Mouse (Mus musculus) C2C12 (cell line): Measurements from ENCODE around the gene Mdc1.

Source experiments
- CTCF ChIP-seq: IDR thresholded peaks from one replicate; pipeline ENCODE4 v1.5.1; 2011; ENCODE audit not compliant: control insufficient read depth, insufficient read depth, insufficient read length
- MAX ChIP-seq: IDR thresholded peaks from one replicate; pipeline ENCODE4 v1.6.1; 2011; ENCODE audit warnings: mild to moderate bottlenecking, control low read depth
- MYOD1 ChIP-seq: IDR thresholded peaks from one replicate; pipeline ENCODE4 v1.6.1; 2011; ENCODE audit warnings: low read depth; ENCODE audit not compliant: control insufficient read depth, insufficient read length
- USF1 ChIP-seq: IDR thresholded peaks from one replicate; pipeline ENCODE4 v1.6.1; 2011; ENCODE audit warnings: low read depth, mild to moderate bottlenecking, control low read depth, moderate library complexity

GRCm38 (mm10) chr17:35796835-35797234, 44.5 kb upstream of the Mdc1 start:
- no peak for TF ChIP-seq CTCF
- no peak for TF ChIP-seq USF1
- no peak for TF ChIP-seq MYOD1
- no peak for TF ChIP-seq MAX
